ENCODE assay signal across 8 mouse cellular contexts in the genomic region with DNA sequence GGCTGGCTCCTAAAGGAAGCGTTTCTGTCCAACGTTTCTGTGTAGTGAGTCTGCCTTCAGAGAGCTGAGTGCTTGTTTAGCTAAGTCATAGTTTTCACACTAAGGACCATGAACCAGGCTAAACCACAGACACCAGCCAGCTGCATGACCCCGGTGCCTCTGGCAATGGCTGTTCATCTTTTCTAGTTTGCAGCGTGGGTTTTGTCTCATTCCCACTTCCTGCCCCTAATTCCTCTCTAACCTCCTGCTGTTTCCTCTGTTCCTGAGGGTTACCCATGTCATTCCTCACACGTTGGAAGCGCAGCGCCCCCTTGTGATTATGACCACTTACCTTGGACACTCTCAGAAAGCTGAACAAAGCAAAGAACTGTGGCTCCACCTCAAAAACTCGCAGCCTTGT.
DNase-seq lines count a peak whose midpoint lies in the region; ATAC-seq and TF ChIP-seq lines count a peak whose summit lies in the region.

No protein-coding gene starts in this region.

- no peaks in the 10 kb centered on the region for H3K36me3 ChIP-seq in embryonic facial prominence, embryonic 12.5 days
- H3K36me3 ChIP-seq in hindbrain, embryonic 15.5 days: no peaks in the 10 kb centered on the region
- no peaks in the 10 kb centered on the region for H3K36me3 ChIP-seq in liver, adult 2 months (ENCODE audit: control insufficient read depth, insufficient read depth, low read length)
- H3K36me3 ChIP-seq in myocyte (ENCODE audit: control insufficient read depth, insufficient read depth): no peaks in the 10 kb centered on the region

- H3K9ac ChIP-seq in embryonic facial prominence, embryonic 12.5 days: no peak overlapping the region
- H3K9ac ChIP-seq in hindbrain, embryonic 15.5 days: no peak overlapping the region
- H3K9ac ChIP-seq in liver, adult 2 months (ENCODE audit: low read depth, low read length): peak overlapping the region; percentile 56

- no peaks in the 10 kb centered on the region for H3K79me2 ChIP-seq in liver, adult 2 months (ENCODE audit: control insufficient read depth, insufficient read depth, low read length)
- no peaks in the 10 kb centered on the region for H3K79me2 ChIP-seq in myocyte (ENCODE audit: control insufficient read depth, insufficient read depth)

- TF ChIP-seq CTCF in liver, adult 2 months (IDR thresholded peaks at IDR 0.05; ENCODE audit: low read depth, low read length): peak; percentile 68

- no peak overlapping the region for H3ac ChIP-seq in myocyte (ENCODE audit: control insufficient read depth, insufficient read length)

- ATAC-seq in embryonic facial prominence, embryonic 12.5 days (ENCODE audit: insufficient number of reproducible peaks, insufficient read depth, low FRiP score, low TSS enrichment): no peak
- ATAC-seq in hindbrain, embryonic 15.5 days (ENCODE audit: low FRiP score, low read depth): no peak

- peak overlapping the region; percentile 23 for H3K4me2 ChIP-seq in embryonic facial prominence, embryonic 12.5 days (replicated peaks)
- H3K4me2 ChIP-seq in hindbrain, embryonic 15.5 days: peak overlapping the region; percentile 13
- peak overlapping the region; percentile 38 for H3K4me2 ChIP-seq in myocyte (ENCODE audit: low read depth)

- no peak overlapping the region for H3K27ac ChIP-seq in embryonic facial prominence, embryonic 12.5 days
- no peak overlapping the region for H3K27ac ChIP-seq in hindbrain, embryonic 15.5 days (replicated peaks)
- peak overlapping the region; percentile 86 for H3K27ac ChIP-seq in liver, adult 2 months (replicated peaks; ENCODE audit: insufficient read depth, low read depth, low read length)

- no peaks in the 10 kb centered on the region for H3K9me3 ChIP-seq in embryonic facial prominence, embryonic 12.5 days
- H3K9me3 ChIP-seq in hindbrain, embryonic 15.5 days: no peaks in the 10 kb centered on the region

- DNase-seq in layer of hippocampus, adult 9-10 months (ENCODE audit: low spot score): peak; percentile 39
- DNase-seq in layer of hippocampus, adult 8-10 months (ENCODE audit: low spot score in 2 of 2): no peak
- peak; percentile 72 to 79 for DNase-seq in adrenal gland, postnatal 36 days
- peak; percentile 92 for DNase-seq in liver, adult 2 months (ENCODE audit: extremely low read depth, low read depth, low spot score)
- peak; percentile 68 for DNase-seq in yolk sac, embryonic 10.5 days (ENCODE audit: low spot score)

- 9% methylated on average over 8 of the region's 8 CpGs for WGBS in embryonic facial prominence, embryonic 12.5 days
- WGBS in hindbrain, embryonic 15.5 days: 16% methylated on average over 8 of the region's 8 CpGs
- WGBS in liver, adult 2 months: 1% methylated on average over 8 of the region's 8 CpGs

- H3K4me1 ChIP-seq in embryonic facial prominence, embryonic 12.5 days: peaks cover 8% of the 10 kb centered on the region; the same call in 1 of the 2 replicates
- H3K4me1 ChIP-seq in hindbrain, embryonic 15.5 days (replicated peaks): 0 out of 2 replicates have a peak, but pooled peaks cover 2% of the 10 kb centered on the region
- peaks cover 12% of the 10 kb centered on the region; the same call in 1 of the 2 replicates for H3K4me1 ChIP-seq in liver, adult 2 months (ENCODE audit: control insufficient read depth, insufficient read depth, low read length)

- TF ChIP-seq POLR2A in liver, adult 2 months (IDR thresholded peaks at IDR 0.05; ENCODE audit: extremely low read depth, insufficient read depth, low read length): no peak
- TF ChIP-seq POLR2A in myocyte (IDR thresholded peaks at IDR 0.05; ENCODE audit: insufficient read length, low read depth): no peak

- no peaks in the 10 kb centered on the region for H3K27me3 ChIP-seq in embryonic facial prominence, embryonic 12.5 days
- no peaks in the 10 kb centered on the region for H3K27me3 ChIP-seq in hindbrain, embryonic 15.5 days
- H3K27me3 ChIP-seq in liver, adult 2 months (ENCODE audit: control insufficient read depth, insufficient read depth, low read length): no peaks in the 10 kb centered on the region
- no peaks in the 10 kb centered on the region for H3K27me3 ChIP-seq in myocyte (ENCODE audit: control insufficient read depth, insufficient read depth, insufficient read length)

- no peak overlapping the region for H3K4me3 ChIP-seq in embryonic facial prominence, embryonic 12.5 days
- no peak overlapping the region for H3K4me3 ChIP-seq in hindbrain, embryonic 15.5 days
- peak overlapping the region; percentile 2 for H3K4me3 ChIP-seq in liver, adult 2 months (ENCODE audit: insufficient read depth, low read depth, low read length)
- H3K4me3 ChIP-seq in myocyte: no peak overlapping the region

TF ChIP-seq in myocyte, 11 proteins besides CTCF, POLR2A, EP300 and RAD21:
- no peak for TF ChIP-seq REST (IDR thresholded peaks at IDR 0.05; ENCODE audit: insufficient read depth, insufficient read length)
- TF ChIP-seq MYOD1 (IDR thresholded peaks at IDR 0.05; ENCODE audit: control insufficient read depth in 1 of 3, insufficient read length in 2 of 3, low read depth in 2 of 3): peak in 1 of 3 experiments; percentile 26

Comparison
In these comparisons a context has a peak if more than half of its experiments do, and no peak if none do; other contexts are left out.
1. DNase-seq: peak in layer of hippocampus, adult 9-10 months (single experiment), adrenal gland, postnatal 36 days (2 of 2), liver, adult 2 months (single experiment) and yolk sac, embryonic 10.5 days (single experiment); none in layer of hippocampus, adult 8-10 months (0 of 2).
2. Peak in every context shown above with its lines, with median percentiles within 50 percentile points of each other: H3K4me2 ChIP-seq.